Mouse (Mus musculus) testis, adult 2 months (tissue): ENCODE results near the gene Vav1.

ENCODE experiments used
- CTCF ChIP-seq: fragments of 200-500 bp; IDR thresholded peaks from 2 replicates; pipeline ENCODE4 v1.5.1; 2012; ENCODE audit warnings: low read depth, mild to moderate bottlenecking, inconsistent platforms, low read length, moderate library complexity; ENCODE audit not compliant: control insufficient read depth, insufficient read depth, insufficient replicate concordance
- POLR2A ChIP-seq: fragments of 200-500 bp; IDR thresholded peaks from 2 replicates; pipeline ENCODE4 v1.6.1; 2012; ENCODE audit warnings: low read depth, mild to moderate bottlenecking, inconsistent platforms, low read length, moderate library complexity; ENCODE audit not compliant: control insufficient read depth

DNA sequence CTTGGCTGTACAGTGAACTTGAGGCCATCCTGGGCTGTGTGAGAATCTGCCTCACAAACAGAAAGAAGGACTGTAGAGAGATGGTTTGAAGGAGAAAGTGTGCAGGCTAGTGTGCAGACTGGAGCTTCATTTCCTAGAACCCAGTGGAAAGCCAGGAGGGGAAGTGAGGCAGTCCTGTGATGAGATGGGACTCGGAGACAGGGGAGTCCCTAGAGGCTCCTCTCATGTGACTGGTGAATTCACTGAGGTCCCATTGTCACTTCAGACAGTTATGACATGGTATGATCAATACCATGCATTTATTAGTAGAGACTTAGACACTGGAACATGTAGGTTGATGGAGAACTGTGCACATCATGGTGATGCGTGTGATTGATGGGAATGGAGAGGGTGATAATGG lies 13.4 kb downstream of the Vav1 start:
- TF ChIP-seq CTCF, result no peak
- no peak for TF ChIP-seq POLR2A
